Mouse (Mus musculus) midbrain, embryonic 13.5 days (tissue): ENCODE results near the gene Palm2. TPM values are rescaled to one million over a fixed set of nuclear protein-coding genes. Genes with fewer than 3 reads are reported as not detected.

Experiments used
- ATAC-seq: fragments of 200-750 bp; cut with Nextera tagmentation; 2 replicates; pipeline ENCODE4 v1.8.0; 2017; ENCODE audit warnings: mild to moderate bottlenecking, moderate TSS enrichment, moderate library complexity
- H3K27ac ChIP-seq: fragments of 300-500 bp; sonication (generic); 2 replicates; pipeline ENCODE4 v1.5.1; 2015; ENCODE audit warnings: inconsistent platforms, mild to moderate bottlenecking, moderate library complexity
- H3K27me3 ChIP-seq: fragments of 300-500 bp; sonication (generic); 2 replicates; pipeline ENCODE4 v1.6.1; 2015; ENCODE audit warnings: mild to moderate bottlenecking, inconsistent platforms
- H3K36me3 ChIP-seq: fragments of 300-500 bp; sonication (generic); 2 replicates; pipeline ENCODE4 v1.6.1; 2015; ENCODE audit warnings: mild to moderate bottlenecking, inconsistent platforms
- H3K4me1 ChIP-seq: fragments of 300-500 bp; sonication (generic); replicated peaks from 2 replicates; pipeline ENCODE4 v1.6.1; 2015; ENCODE audit warnings: inconsistent platforms
- H3K4me2 ChIP-seq: fragments of 300-500 bp; sonication (generic); replicated peaks from 2 replicates; pipeline ENCODE4 v1.6.1; 2015; ENCODE audit warnings: moderate library complexity, mild to moderate bottlenecking, inconsistent platforms
- H3K4me3 ChIP-seq: fragments of 300-500 bp; sonication (generic); replicated peaks from 2 replicates; pipeline ENCODE4 v1.5.1; 2015; ENCODE audit warnings: mild to moderate bottlenecking, inconsistent platforms
- H3K9ac ChIP-seq: fragments of 300-500 bp; sonication (generic); replicated peaks from 2 replicates; pipeline ENCODE4 v1.6.1; 2015; ENCODE audit warnings: mild to moderate bottlenecking, inconsistent platforms
- H3K9me3 ChIP-seq: fragments of 300-500 bp; sonication (generic); 2 replicates; pipeline ENCODE4 v1.6.1; 2016; ENCODE audit warnings: mild to moderate bottlenecking, inconsistent platforms
- WGBS: fragments of 180-500 bp; shearing (Covaris S2); methylation state at CpG from one replicate; pipeline ENCODE4 v1.1.7; 2015; 5-methylcytosine and 5-hydroxymethylcytosine counted together
- polyA plus RNA-seq: library from polyadenylated mRNA; unstranded; fragments of >200 nt; fragmentation: Nextera tagmentation; extraction: Ambion mirVana; gene quantifications from 2 replicates; pipeline ENCODE4 v1.2.1, GENCODE M21; 2015

The Palm2 gene
- polyA plus RNA-seq, 1 experiment from 2014 or later: 4.2 TPM

DNA sequence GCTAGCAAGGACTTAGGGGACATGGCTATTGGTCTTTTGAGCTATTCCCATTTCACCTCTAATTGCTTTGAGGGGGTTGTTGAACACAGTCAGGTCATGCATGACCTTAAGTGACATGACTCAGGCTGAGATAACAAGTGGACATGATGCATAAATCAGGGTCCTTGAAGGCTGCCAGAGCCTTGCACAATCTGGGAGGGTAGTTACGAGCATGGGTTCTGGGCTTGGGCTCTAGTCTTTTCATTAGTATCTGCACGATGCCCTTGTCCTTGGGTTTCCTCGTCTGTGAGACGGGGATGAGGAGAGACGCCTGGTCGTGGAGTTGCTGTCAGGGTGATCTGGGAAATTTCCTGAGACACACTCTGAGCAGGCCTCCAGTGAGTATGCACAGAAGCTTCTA lies 140.6 kb downstream of the Palm2 start:
- Histone ChIP-seq H3K4me1 (no peaks in the 10 kb centered on the region), H3K4me2 (no peak overlapping the region), H3K9ac (no peak overlapping the region), H3K9me3 (no peaks in the 10 kb centered on the region), H3K4me3 (no peak overlapping the region), H3K36me3 (no peaks in the 10 kb centered on the region), H3K27ac (no peak overlapping the region), H3K27me3 (0 out of 2 replicates have a peak, but pooled peaks cover under 1% of the 10 kb centered on the region)
- WGBS: 89% methylated on average over 6 of the region's 6 CpGs
- ATAC-seq: no peak

DNA sequence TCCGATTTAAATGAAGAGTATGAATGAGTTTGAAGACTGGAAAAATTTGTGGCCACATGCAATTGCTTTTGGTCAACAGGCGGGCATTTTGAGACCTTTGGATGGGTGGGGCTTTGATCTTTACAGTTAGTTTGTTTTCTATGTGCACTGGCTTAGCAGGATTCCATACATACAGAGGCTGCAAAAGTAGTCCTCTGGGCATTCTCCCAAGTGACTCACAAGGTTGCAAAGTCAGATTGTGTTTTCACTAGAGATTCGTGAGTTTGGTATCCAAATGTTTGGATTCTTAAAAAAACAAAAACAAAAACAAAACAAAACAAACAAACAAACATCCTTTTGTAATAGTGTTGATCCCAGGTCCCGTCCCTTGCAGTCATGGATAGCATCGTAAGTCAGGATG lies 141.6 kb downstream of the Palm2 start:
- no peaks in the 10 kb centered on the region for H3K36me3 ChIP-seq
- no peak overlapping the region for H3K27ac ChIP-seq
- 84% methylated on average over 5 of the region's 5 CpGs for WGBS
- no peak overlapping the region for H3K4me3 ChIP-seq
- H3K27me3 ChIP-seq: no peaks in the 10 kb centered on the region
- H3K9ac ChIP-seq: no peak overlapping the region
- no peaks in the 10 kb centered on the region for H3K4me1 ChIP-seq
- H3K9me3 ChIP-seq: no peaks in the 10 kb centered on the region
- H3K4me2 ChIP-seq: no peak overlapping the region
- no peak for ATAC-seq

DNA sequence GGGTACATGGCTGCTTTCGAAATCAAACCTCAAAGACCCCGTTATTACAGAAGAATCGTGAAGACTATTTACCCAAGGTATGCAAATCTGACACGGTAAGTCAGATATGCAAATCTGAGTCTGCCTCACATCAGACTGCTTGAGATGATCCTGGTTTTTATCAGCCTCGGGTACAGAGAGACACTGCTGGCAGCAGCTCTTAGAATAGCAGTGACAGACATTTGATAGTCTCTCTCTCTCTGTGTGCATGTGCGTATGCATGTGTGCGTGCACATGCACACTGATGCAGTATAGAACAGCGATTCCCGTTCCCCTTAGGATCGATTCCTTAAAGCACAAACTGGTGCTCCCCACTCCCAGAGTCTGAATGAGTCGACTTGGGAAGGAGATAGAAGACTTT lies 142.0 kb downstream of the Palm2 start:
- no peak overlapping the region for H3K27ac ChIP-seq
- WGBS: 87% methylated on average over 11 of the region's 11 CpGs
- no peaks in the 10 kb centered on the region for H3K36me3 ChIP-seq
- ATAC-seq: no peak
- H3K4me2 ChIP-seq: no peak overlapping the region
- no peak overlapping the region for H3K4me3 ChIP-seq
- H3K9me3 ChIP-seq: no peaks in the 10 kb centered on the region
- no peaks in the 10 kb centered on the region for H3K4me1 ChIP-seq
- H3K27me3 ChIP-seq: no peaks in the 10 kb centered on the region
- no peak overlapping the region for H3K9ac ChIP-seq

DNA sequence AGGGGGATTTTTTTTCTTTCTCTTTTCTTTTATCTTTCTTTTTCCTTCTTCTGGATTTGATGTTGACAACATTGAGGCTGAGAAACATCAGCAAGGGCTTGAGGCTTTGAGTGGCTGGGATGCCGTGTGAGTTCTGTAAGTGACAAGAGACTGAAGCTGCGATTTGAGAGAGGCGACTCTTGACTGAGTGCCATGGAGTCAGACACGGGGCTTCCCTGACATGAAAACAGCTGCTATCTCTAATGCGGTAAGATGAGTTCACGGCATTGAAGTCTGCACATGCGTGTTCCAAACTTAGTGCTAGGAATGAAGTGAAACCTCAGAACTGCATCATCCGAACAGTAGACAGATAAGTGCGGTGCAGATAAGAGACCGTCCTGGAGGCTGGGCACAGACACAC lies 145.6 kb downstream of the Palm2 start:
- ATAC-seq: no peak
- 90% methylated on average over 10 of the region's 10 CpGs for WGBS

DNA sequence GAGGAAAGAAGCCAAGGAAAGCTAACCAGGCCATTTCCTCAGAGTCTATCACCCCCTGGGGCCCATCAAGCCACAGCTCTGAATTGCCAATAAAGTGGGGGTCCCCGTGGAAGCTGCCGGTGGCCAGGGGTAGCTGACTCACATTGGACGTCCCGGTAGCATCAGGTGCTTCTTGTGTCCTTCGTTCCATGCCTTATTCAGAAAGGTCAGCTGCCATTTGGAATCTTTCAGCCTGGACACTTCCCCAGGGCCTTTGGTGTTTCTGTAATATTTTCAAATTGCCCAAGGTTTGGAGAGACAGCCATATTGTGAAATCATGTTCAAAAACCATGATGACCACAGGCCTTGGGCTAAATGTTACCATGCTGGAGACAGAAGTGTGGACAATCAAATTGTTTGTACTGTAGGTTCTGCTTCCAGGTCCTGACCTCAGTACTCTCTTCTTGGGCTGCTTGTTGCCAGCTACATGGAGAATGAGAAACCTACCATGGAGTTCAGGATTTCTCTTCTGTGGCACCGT lies 151.3 kb downstream of the Palm2 start:
- Histone ChIP-seq H3K4me2 (no peak overlapping the region), H3K27me3 (no peaks in the 10 kb centered on the region), H3K9ac (no peak overlapping the region), H3K4me1 (no peaks in the 10 kb centered on the region), H3K9me3 (no peaks in the 10 kb centered on the region; the same call in 1 of the 2 replicates), H3K36me3 (no peaks in the 10 kb centered on the region), H3K4me3 (no peak overlapping the region), H3K27ac (no peak overlapping the region)
- WGBS: 95% methylated on average over 6 of the region's 6 CpGs
- no peak for ATAC-seq

More for the DNA sequence above, 145.6 kb downstream of the Palm2 start:
- no peaks in the 10 kb centered on the region; the same call in 1 of the 2 replicates for H3K9me3 ChIP-seq
- no peaks in the 10 kb centered on the region for H3K27me3 ChIP-seq
- no peak overlapping the region for H3K4me3 ChIP-seq
- no peaks in the 10 kb centered on the region for H3K4me1 ChIP-seq
- H3K36me3 ChIP-seq: no peaks in the 10 kb centered on the region
- H3K27ac ChIP-seq: no peak overlapping the region
- H3K9ac ChIP-seq: no peak overlapping the region
- no peak overlapping the region for H3K4me2 ChIP-seq

DNA sequence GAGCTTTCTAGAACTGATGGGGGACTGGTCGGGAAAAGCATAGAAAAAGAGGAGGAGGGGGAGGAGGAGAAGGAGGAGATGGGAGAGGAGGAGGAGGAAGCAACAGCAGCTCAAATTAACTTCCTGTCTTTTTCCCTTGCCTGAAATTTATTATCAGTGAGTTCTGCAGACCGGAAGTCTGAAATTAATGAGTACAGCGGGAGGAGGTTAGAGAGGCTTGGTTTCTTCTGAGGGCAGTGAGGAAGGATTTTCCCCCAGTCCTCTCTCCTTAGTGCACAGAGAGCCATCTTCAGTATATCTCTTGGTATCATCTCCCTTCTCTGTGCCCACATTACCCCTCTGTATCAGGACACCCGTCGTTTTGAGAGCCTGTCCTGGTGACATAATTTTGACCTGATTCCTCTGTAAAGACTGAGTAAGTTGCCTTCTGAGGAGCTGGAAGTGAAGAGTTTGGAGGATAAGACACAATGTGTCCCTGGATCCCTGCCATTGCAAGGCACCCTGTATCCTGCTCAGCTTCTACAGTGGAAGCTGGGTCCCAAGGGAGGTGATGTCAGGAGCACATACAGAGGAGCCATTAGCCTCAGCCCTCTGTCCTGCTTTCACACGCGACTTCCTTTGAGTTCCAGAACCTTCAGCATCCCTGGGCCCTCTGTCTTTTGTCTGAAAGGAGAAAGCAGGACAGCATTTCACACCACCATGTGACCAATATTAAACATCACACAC lies 153.0 kb downstream of the Palm2 start:
- H3K27me3 ChIP-seq: no peaks in the 10 kb centered on the region
- no peak for ATAC-seq
- WGBS: 92% methylated on average over 7 of the region's 7 CpGs

DNA sequence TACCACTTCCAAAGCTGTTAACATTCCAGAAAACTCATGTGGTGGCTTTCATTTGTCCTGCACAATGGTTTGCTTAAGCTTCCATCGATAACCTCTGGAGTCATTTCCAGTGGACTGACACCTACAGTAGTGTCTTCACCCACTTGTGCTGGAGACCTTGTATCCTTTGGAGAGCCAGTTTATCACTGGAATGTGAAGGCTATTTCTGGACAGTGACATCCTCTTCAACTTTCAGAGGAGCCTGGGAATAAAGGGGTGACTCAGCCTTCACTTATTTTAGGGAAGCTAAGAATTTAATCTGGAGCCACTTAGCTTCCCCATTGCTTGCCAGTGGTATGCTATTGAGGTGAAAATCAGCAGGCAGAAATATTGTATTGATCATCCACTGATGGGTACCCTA lies 154.3 kb downstream of the Palm2 start:
- Histone ChIP-seq H3K9me3 (no peaks in the 10 kb centered on the region; the same call in 1 of the 2 replicates), H3K27ac (no peak overlapping the region), H3K36me3 (no peaks in the 10 kb centered on the region), H3K27me3 (no peaks in the 10 kb centered on the region), H3K4me3 (no peak overlapping the region), H3K4me2 (no peak overlapping the region), H3K9ac (no peak overlapping the region), H3K4me1 (no peaks in the 10 kb centered on the region)
- ATAC-seq: no peak
- 98% methylated on average over 1 of the region's 1 CpGs for WGBS

More for the DNA sequence above, 153.0 kb downstream of the Palm2 start:
- Histone ChIP-seq H3K9me3 (no peaks in the 10 kb centered on the region; the same call in 1 of the 2 replicates), H3K4me1 (no peaks in the 10 kb centered on the region), H3K4me2 (no peak overlapping the region), H3K4me3 (no peak overlapping the region), H3K27ac (no peak overlapping the region), H3K36me3 (no peaks in the 10 kb centered on the region), H3K9ac (no peak overlapping the region)

DNA sequence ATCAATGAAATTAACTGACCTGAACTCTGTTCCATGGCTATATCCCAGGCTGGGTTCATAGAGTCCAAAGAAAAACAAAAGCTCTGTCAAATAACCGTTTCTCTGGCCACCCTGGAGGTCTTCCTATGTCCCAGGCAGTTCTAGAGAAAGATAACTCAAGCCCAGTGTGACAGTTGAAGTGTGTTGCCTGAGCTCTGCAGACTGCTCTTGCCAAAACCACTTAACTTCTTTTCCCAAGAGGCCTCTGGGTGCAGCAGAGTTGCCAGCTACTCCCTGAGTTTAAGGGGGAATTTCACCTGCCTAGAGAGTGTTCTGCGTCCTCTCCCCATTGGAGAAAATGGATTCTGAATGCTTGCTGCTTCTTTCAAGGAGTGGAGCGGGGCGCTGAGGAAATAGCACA lies 158.7 kb downstream of the Palm2 start:
- no peaks in the 10 kb centered on the region for H3K36me3 ChIP-seq
- no peaks in the 10 kb centered on the region for H3K9me3 ChIP-seq
- 76% methylated on average over 4 of the region's 4 CpGs for WGBS
- no peak overlapping the region for H3K4me2 ChIP-seq
- no peak overlapping the region for H3K9ac ChIP-seq
- H3K27ac ChIP-seq: no peak overlapping the region
- H3K4me3 ChIP-seq: no peak overlapping the region
- no peak for ATAC-seq
- no peaks in the 10 kb centered on the region for H3K27me3 ChIP-seq
- no peaks in the 10 kb centered on the region for H3K4me1 ChIP-seq

DNA sequence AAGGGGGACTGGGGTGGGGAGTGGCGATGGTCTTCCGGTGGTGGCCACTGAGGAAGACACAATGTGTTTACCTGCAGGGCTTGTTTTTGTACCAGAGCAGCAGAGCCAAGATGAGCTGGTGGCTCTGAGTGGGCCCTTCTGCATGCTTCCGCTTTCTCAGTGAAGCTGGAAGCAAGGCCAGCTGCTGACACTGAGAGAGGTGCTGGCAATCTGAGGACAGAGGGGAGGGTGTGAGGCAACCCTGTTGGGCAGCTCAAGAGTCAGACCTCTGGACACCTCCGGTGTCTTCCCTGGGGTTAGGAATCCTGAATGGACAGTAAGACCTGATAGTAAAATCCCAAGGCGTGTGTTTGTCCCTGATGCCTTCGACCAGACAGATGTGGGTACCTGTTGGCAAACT lies 165.9 kb downstream of the Palm2 start:
- Histone ChIP-seq H3K4me3 (no peak overlapping the region), H3K4me2 (no peak overlapping the region), H3K27me3 (no peaks in the 10 kb centered on the region), H3K27ac (no peak overlapping the region), H3K36me3 (no peaks in the 10 kb centered on the region), H3K4me1 (no peaks in the 10 kb centered on the region), H3K9me3 (no peaks in the 10 kb centered on the region), H3K9ac (no peak overlapping the region)
- 94% methylated on average over 6 of the region's 6 CpGs for WGBS
- no peak for ATAC-seq

DNA sequence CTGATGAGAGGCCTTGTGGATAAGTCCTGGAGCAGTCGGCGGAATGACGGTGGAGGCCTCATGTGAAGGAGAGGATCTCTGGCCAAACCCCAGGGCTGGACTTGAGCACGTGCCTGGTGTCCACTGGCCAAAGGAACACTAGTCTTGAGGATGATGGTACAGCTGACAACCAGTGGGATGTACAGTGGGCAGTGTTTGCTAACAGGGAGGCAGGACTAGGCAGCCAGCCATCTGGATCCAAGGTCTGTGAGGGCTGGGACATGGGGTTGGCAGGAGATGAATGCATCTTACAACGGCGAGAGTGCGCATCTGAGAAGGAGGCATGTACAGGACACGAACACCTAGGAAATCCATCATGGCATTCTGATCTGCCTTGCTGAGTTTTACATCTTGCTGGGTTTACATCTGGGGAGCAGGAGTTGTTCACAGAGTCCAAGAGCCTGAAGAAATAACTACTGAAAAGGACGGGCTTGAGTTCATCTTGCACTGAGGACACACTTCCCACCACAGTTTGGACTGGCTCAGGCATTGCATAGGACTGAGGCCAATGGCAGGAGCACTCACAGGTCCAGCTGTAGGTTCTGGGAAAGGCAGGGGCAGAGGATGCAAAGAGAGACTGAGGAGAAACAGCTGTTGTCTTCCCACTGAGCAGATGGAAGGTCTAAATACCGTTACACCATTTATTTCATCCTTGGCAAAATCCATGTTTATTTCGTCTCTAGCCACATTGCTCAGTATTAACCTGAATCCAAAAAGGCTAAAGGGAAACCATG lies 166.8 kb downstream of the Palm2 start:
- ATAC-seq: no peak
- whole genome bisulfite sequencing: 94% methylated on average over 11 of the region's 11 CpGs
- Histone ChIP-seq H3K9me3 (no peaks in the 10 kb centered on the region), H3K9ac (no peak overlapping the region), H3K27ac (no peak overlapping the region), H3K27me3 (no peaks in the 10 kb centered on the region), H3K4me1 (no peaks in the 10 kb centered on the region), H3K4me3 (no peak overlapping the region), H3K4me2 (no peak overlapping the region), H3K36me3 (no peaks in the 10 kb centered on the region)

DNA sequence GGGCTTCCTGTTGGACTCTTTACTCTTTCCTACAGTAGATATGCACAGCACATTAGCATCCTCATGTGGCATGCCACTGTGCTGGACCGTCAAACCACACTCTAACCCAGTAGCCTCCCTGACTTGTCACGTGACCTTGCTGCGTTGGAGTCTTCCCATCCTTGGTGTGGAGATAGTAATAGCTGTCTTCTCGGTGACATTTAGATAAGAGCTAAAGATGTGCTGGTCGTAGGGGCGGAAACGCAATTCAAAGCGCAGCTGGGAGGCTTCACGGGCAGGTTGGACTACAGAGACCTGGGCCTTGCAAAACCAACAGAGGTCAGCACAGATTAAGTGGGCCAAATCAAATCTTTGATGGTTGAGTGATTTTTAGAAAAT lies 167.4 kb downstream of the Palm2 start:
- Histone ChIP-seq H3K4me1 (no peaks in the 10 kb centered on the region), H3K4me2 (no peak overlapping the region), H3K4me3 (no peak overlapping the region), H3K9me3 (no peaks in the 10 kb centered on the region), H3K36me3 (no peaks in the 10 kb centered on the region), H3K27me3 (no peaks in the 10 kb centered on the region), H3K9ac (no peak overlapping the region), H3K27ac (no peak overlapping the region)
- ATAC-seq: no peak
- whole genome bisulfite sequencing: 81% methylated on average over 9 of the region's 9 CpGs

DNA sequence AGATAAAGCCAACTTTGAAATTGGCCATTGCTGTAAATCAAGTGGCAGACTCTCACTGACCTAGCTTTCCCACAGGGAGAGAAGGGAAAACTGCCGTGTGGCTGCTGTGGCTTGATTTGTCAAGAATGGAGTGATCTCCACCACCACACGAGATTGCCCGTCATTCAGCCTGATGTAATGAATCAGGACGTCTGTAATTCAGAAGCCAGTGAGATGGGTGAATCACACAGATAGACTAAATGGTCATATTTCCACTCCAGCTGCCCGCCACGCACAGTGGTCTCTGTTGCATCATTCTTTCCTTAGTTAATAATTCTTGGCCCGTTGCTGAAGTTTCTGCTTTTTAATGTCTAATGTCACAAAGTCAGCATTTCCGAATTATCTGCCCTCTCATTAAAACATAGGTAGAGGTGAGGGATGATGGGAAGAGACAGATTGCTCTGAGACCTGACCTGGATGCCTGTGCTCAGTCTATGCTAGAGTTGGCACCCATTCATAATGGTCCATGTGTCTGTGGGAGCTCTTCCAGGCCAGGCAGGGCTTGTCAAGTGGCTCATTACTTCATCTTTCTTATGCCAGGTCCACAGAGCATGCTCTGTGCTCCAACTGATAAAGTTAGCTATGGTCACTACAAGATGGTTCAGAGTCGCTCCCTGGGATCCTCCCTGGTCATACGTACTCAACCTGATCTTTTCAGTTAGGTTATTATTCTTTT lies 168.0 kb downstream of the Palm2 start:
- no peak overlapping the region for H3K9ac ChIP-seq
- no peak overlapping the region for H3K27ac ChIP-seq
- no peaks in the 10 kb centered on the region for H3K36me3 ChIP-seq
- 91% methylated on average over 10 of the region's 10 CpGs for WGBS
- no peak overlapping the region for H3K4me2 ChIP-seq
- no peaks in the 10 kb centered on the region for H3K4me1 ChIP-seq
- H3K27me3 ChIP-seq: no peaks in the 10 kb centered on the region
- no peak for ATAC-seq
- no peak overlapping the region for H3K4me3 ChIP-seq
- no peaks in the 10 kb centered on the region for H3K9me3 ChIP-seq
